Mouse (Mus musculus) embryonic facial prominence, embryonic 13.5 days (tissue): ENCODE results near the gene Retreg2. TPM values are rescaled to one million over a fixed set of nuclear protein-coding genes. Genes with fewer than 3 reads are reported as not detected.

Source experiments
- ATAC-seq: fragments of 200-750 bp; cut with Nextera tagmentation; 2 replicates; pipeline ENCODE4 v1.8.0; 2017; ENCODE audit warnings: low read depth; ENCODE audit not compliant: insufficient number of reproducible peaks, insufficient read depth, low FRiP score, low TSS enrichment
- H3K27ac ChIP-seq: fragments of 300-500 bp; sonication (generic); 2 replicates; pipeline ENCODE4 v1.5.1; 2015; ENCODE audit warnings: moderate library complexity, mild to moderate bottlenecking, inconsistent platforms
- H3K27me3 ChIP-seq: fragments of 300-500 bp; sonication (generic); 2 replicates; pipeline ENCODE4 v1.6.1; 2015; ENCODE audit warnings: mild to moderate bottlenecking, inconsistent platforms
- H3K36me3 ChIP-seq: fragments of 300-500 bp; sonication (generic); 2 replicates; pipeline ENCODE4 v1.6.1; 2015; ENCODE audit warnings: mild to moderate bottlenecking, inconsistent platforms
- H3K4me1 ChIP-seq: fragments of 300-500 bp; sonication (generic); 2 replicates; pipeline ENCODE4 v1.6.1; 2015; ENCODE audit warnings: inconsistent platforms
- H3K4me2 ChIP-seq: fragments of 300-500 bp; sonication (generic); 2 replicates; pipeline ENCODE4 v1.6.1; 2015; ENCODE audit warnings: moderate library complexity, mild to moderate bottlenecking, inconsistent platforms
- H3K4me3 ChIP-seq: fragments of 300-500 bp; sonication (generic); 2 replicates; pipeline ENCODE4 v1.5.1; 2015; ENCODE audit warnings: mild to moderate bottlenecking, inconsistent platforms
- H3K9ac ChIP-seq: fragments of 300-500 bp; sonication (generic); 2 replicates; pipeline ENCODE4 v1.6.1; 2015; ENCODE audit warnings: mild to moderate bottlenecking, inconsistent platforms
- H3K9me3 ChIP-seq: fragments of 300-500 bp; sonication (generic); 2 replicates; pipeline ENCODE4 v1.6.1; 2016; ENCODE audit warnings: inconsistent platforms
- WGBS: fragments of 180-500 bp; shearing (Covaris S2); methylation state at CpG from one replicate; pipeline ENCODE4 v1.1.7; 2015; ENCODE audit warnings: mixed read lengths; 5-methylcytosine and 5-hydroxymethylcytosine counted together
- polyA plus RNA-seq: library from polyadenylated mRNA; unstranded; fragments of >200 nt; fragmentation: Nextera tagmentation; extraction: Ambion mirVana; gene quantifications from 2 replicates; pipeline ENCODE4 v1.2.1, GENCODE M21; 2015

Retreg2 gene
- polyA plus RNA-seq, 1 experiment from 2014 or later = 39.4 TPM

GRCm38 (mm10) chr1:75179334-75180104, 36.9 kb downstream of the Retreg2 start:
- H3K27ac ChIP-seq = no peak overlapping the region

DNA sequence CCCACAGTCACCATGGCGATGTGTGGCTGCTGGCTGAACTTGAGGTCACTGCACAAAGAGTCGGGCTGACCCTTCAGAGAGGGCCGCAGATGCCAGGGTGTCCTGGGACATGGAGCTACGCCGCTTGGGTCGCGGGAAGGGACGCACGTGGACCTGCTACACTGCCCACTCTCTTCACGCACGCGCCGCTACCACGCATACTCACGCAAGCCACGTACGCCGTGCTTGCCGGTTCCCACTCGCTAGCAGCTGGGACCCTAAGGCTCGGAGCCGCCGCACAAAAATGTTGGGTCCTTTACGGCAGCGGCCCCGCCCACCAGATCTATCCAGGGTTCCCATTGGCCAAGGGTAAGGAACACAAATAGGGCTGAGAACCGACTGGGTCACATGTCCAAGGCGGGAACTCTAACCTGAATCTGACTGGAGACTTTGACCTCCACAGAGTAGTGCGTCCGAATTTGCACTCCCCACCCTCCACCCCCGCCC, 37.6 kb downstream of the Retreg2 start, which contains the start of gene Abcb6:
TSS of gene Abcb6 (minus strand) at position 288 of the 486 bp plus-strand sequence.
- peaks cover 66% of the 10 kb centered on the region for H3K36me3 ChIP-seq
- peak within 1 kb of the TSS; percentile 65 for H3K4me3 ChIP-seq
- peak within 1 kb of the TSS; percentile 100 for H3K4me2 ChIP-seq
- WGBS = under 1% methylated on average over 31 of the region's 31 CpGs
- peak within 1 kb of the TSS; percentile 76 for H3K9ac ChIP-seq
- peak; percentile 87 for ATAC-seq
- no peak within 1 kb of the TSS for H3K27ac ChIP-seq
- H3K27me3 ChIP-seq = no peaks in the 10 kb centered on the region
- H3K9me3 ChIP-seq = no peaks in the 10 kb centered on the region
- H3K4me1 ChIP-seq = peaks cover 21% of the 10 kb centered on the region

More at GRCm38 (mm10) chr1:75179334-75180104, 36.9 kb downstream of the Retreg2 start:
- H3K4me3 ChIP-seq = peak overlapping the region; percentile 65
- WGBS = 9% methylated on average over 23 of the region's 23 CpGs
- peak; percentile 17; the same call in 1 of the 2 replicates for ATAC-seq
- H3K36me3 ChIP-seq = peaks cover 65% of the 10 kb centered on the region
- H3K4me1 ChIP-seq = peaks cover 21% of the 10 kb centered on the region
- H3K27me3 ChIP-seq = no peaks in the 10 kb centered on the region
- H3K4me2 ChIP-seq = peak overlapping the region; percentile 100
- peak overlapping the region; percentile 76 for H3K9ac ChIP-seq
- no peaks in the 10 kb centered on the region for H3K9me3 ChIP-seq

- H3K9ac ChIP-seq = 0 out of 2 replicates have a peak overlapping the region, but pooled peaks have one; percentile 32
- WGBS = 36% methylated on average over 7 of the region's 7 CpGs
Measured at GRCm38 (mm10) chr1:75180741-75181140, 38.2 kb downstream of the Retreg2 start.

GRCm38 (mm10) chr1:75181377-75181870, 38.8 kb downstream of the Retreg2 start:
- Histone ChIP-seq H3K9ac (no peak overlapping the region), H3K27ac (no peak overlapping the region), H3K36me3 (peaks cover 66% of the 10 kb centered on the region), H3K4me1 (peaks cover 21% of the 10 kb centered on the region), H3K27me3 (no peaks in the 10 kb centered on the region), H3K9me3 (no peaks in the 10 kb centered on the region), H3K4me2 (no peak overlapping the region), H3K4me3 (no peak overlapping the region)
- WGBS = 85% methylated on average over 4 of the region's 4 CpGs
- no peak for ATAC-seq

More at GRCm38 (mm10) chr1:75180741-75181140, 38.2 kb downstream of the Retreg2 start:
- Histone ChIP-seq H3K4me2 (peak overlapping the region; percentile 100), H3K9me3 (no peaks in the 10 kb centered on the region), H3K36me3 (peaks cover 66% of the 10 kb centered on the region), H3K27me3 (no peaks in the 10 kb centered on the region), H3K4me3 (peak overlapping the region; percentile 65), H3K4me1 (peaks cover 21% of the 10 kb centered on the region), H3K27ac (no peak overlapping the region)
- ATAC-seq = no peak

DNA sequence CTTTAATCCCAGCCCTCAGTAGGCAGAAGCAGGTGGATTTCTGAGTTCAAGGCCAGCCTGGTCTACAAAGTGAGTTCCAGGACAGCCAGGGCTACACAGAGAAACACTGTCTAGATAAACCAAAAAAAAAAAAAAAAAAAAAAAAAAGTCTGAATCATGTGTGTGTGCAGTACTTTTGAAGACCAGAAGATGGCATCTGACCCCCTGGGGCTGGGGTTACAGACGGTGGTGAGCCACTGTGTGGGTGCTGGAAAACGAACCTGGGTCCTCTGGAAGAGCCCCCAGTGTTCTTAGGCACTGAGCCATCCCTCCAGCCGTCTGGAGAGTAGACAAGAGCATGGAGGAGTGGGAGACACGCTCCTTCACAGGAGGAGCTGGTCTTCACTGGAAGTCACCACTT, 39.6 kb downstream of the Retreg2 start:
- Histone ChIP-seq H3K27me3 (no peaks in the 10 kb centered on the region), H3K4me2 (no peak overlapping the region), H3K9ac (no peak overlapping the region), H3K4me1 (peaks cover 21% of the 10 kb centered on the region), H3K27ac (no peak overlapping the region), H3K9me3 (no peaks in the 10 kb centered on the region), H3K4me3 (no peak overlapping the region), H3K36me3 (peaks cover 67% of the 10 kb centered on the region)
- ATAC-seq = no peak
- 57% methylated on average over 4 of the region's 4 CpGs for WGBS

DNA sequence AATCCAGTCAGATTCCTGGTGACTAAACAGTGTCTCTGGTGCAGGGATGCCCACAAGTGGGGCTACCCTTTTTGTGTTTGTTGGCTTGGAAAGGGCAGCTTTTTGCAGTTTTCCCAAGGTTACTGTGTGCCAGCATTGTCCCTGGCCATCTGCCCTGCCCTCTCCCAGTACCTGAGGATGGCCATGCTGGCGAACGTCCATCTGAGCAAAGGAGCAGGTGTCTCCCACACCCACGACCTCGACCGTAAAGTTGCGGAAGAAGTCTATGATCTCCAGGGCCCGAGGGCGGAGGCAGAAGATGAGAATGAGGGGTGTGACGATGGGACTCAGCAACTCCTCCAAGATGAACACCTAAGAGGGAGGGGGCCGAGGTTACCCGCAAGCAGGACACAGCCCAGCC, 42.9 kb downstream of the Retreg2 start:
- H3K4me1 ChIP-seq = peaks cover 9% of the 10 kb centered on the region
- WGBS = 94% methylated on average over 11 of the region's 11 CpGs
- peaks cover 76% of the 10 kb centered on the region for H3K36me3 ChIP-seq
- no peak overlapping the region for H3K4me3 ChIP-seq
- no peaks in the 10 kb centered on the region for H3K27me3 ChIP-seq
- no peak overlapping the region for H3K4me2 ChIP-seq
- no peak overlapping the region for H3K27ac ChIP-seq
- no peaks in the 10 kb centered on the region for H3K9me3 ChIP-seq
- 0 out of 2 replicates have a peak overlapping the region, but pooled peaks have one; percentile 16 for H3K9ac ChIP-seq
- ATAC-seq = no peak

- Histone ChIP-seq H3K27ac (no peak overlapping the region), H3K9me3 (no peaks in the 10 kb centered on the region), H3K4me1 (peaks cover 14% of the 10 kb centered on the region), H3K9ac (no peak overlapping the region), H3K27me3 (no peaks in the 10 kb centered on the region), H3K36me3 (peaks cover 68% of the 10 kb centered on the region), H3K4me2 (no peak overlapping the region), H3K4me3 (no peak overlapping the region)
- no peak for ATAC-seq
Measured at GRCm38 (mm10) chr1:75187126-75187525, 44.5 kb downstream of the Retreg2 start.

DNA sequence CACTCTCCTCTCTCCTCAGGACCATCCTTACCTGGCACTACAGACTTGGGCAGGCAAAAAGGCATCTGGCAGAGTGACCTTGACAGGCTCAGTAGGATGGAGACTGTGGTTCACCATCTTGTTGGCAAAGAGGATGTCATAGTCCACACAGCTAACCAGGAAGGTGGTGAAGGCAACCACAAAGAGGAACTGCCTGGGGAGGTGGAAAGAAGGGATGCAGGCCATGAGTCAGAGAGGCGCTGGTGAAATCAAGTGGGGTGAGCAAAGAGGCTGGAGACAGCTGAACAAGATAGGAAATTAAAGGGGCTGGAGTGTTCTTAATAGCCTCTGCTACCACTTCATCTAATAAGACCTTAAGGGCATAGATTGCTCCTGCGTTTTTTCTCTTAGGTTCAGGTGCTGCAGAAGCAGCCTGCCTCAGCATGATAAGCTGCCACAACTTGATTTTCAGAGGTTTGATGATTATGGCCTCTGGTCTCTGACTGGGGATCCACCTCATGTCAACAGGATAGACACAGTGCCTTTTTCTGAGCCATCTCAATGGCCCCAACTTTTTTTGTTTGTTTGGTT, 45.4 kb downstream of the Retreg2 start:
- H3K27me3 ChIP-seq = no peaks in the 10 kb centered on the region
- no peak overlapping the region for H3K27ac ChIP-seq
- H3K9ac ChIP-seq = no peak overlapping the region
- WGBS = 82% methylated on average over 2 of the region's 2 CpGs
- peaks cover 59% of the 10 kb centered on the region for H3K36me3 ChIP-seq
- no peaks in the 10 kb centered on the region for H3K9me3 ChIP-seq
- peaks cover 15% of the 10 kb centered on the region for H3K4me1 ChIP-seq
- ATAC-seq = no peak
- no peak overlapping the region for H3K4me3 ChIP-seq
- H3K4me2 ChIP-seq = no peak overlapping the region

GRCm38 (mm10) chr1:75190577-75190976, 48.0 kb downstream of the Retreg2 start:
- 75% methylated on average over 2 of the region's 2 CpGs for WGBS
- ATAC-seq = no peak
- no peaks in the 10 kb centered on the region for H3K27me3 ChIP-seq
- H3K9me3 ChIP-seq = no peaks in the 10 kb centered on the region
- H3K27ac ChIP-seq = no peak overlapping the region
- peaks cover 21% of the 10 kb centered on the region for H3K4me1 ChIP-seq
- H3K36me3 ChIP-seq = peaks cover 43% of the 10 kb centered on the region
- peak overlapping the region; percentile 92; the same call in 1 of the 2 replicates for H3K9ac ChIP-seq
- peak overlapping the region; percentile 80 for H3K4me3 ChIP-seq
- peak overlapping the region; percentile 90 for H3K4me2 ChIP-seq

DNA sequence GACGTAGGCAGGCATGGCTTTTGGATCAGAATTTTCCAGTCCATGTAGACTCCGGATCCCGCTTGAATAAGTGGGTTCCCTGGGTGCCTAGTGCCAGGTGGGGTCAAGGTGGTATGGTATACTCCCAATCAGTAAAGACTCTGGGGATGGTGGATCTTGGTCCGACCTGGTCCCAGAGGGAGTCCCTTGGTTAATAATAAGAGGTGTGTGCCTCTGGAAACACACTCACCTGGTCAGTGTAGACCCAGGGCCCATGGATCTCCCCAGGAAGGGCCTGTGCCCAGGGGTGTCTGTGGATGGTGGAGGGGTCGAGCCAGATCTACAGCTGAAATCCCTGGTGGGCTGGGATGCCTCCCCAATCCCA, 48.7 kb downstream of the Retreg2 start:
- H3K27me3 ChIP-seq = no peaks in the 10 kb centered on the region

GRCm38 (mm10) chr1:75191622-75192402, 49.2 kb downstream of the Retreg2 start, which contains the start of the genes Ankzf1 and Atg9a:
Gene Ankzf1 (plus strand): TSS chr1:75192151.
Gene Atg9a (minus strand): TSS chr1:75192196.
- H3K9ac ChIP-seq = peak within 1 kb of the TSS; percentile 92
- H3K27ac ChIP-seq = peak within 1 kb of the TSS; percentile 95
- H3K4me2 ChIP-seq = peak within 1 kb of the TSS; percentile 90
- H3K27me3 ChIP-seq = no peaks in the 10 kb centered on the region
- peaks cover 21% of the 10 kb centered on the region for H3K4me1 ChIP-seq
- H3K9me3 ChIP-seq = no peaks in the 10 kb centered on the region
- ATAC-seq = peak; percentile 98
- peaks cover 43% of the 10 kb centered on the region for H3K36me3 ChIP-seq
- peak within 1 kb of the TSS; percentile 80 for H3K4me3 ChIP-seq
- WGBS = under 1% methylated on average over 56 of the region's 56 CpGs

More for the DNA sequence above, 48.7 kb downstream of the Retreg2 start:
- H3K9me3 ChIP-seq = no peaks in the 10 kb centered on the region
- peaks cover 43% of the 10 kb centered on the region for H3K36me3 ChIP-seq
- no peak; the same call in 1 of the 2 replicates for ATAC-seq
- peaks cover 21% of the 10 kb centered on the region for H3K4me1 ChIP-seq
- 44% methylated on average over 5 of the region's 5 CpGs for WGBS
- H3K27ac ChIP-seq = peak overlapping the region; percentile 86
- peak overlapping the region; percentile 92 for H3K9ac ChIP-seq
- peak overlapping the region; percentile 80 for H3K4me3 ChIP-seq
- peak overlapping the region; percentile 90 for H3K4me2 ChIP-seq
